Mouse (Mus musculus) adrenal gland, adult 2 months (tissue): ENCODE measurements around the gene Arhgap6. TPM values are rescaled to one million over a fixed set of nuclear protein-coding genes. Genes with fewer than 3 reads are reported as not detected.

Source experiments
- DNase-seq: peaks from one replicate; pipeline ENCODE4 v3.0.0; 2021
- long read RNA-seq: library from polyadenylated mRNA; stranded (forward); transcript quantifications from one replicate; pipeline ENCODE4 v2.0.0, GENCODE M21; 2021
- polyA plus RNA-seq: library from polyadenylated mRNA; depleted of rRNA; stranded (reverse); fragments of >200 nt; gene quantifications from 2 replicates; pipeline ENCODE4 v1.2.3, GENCODE M21; 2012; rRNA removed
- total RNA-seq, 2 experiments: library from RNA; stranded (reverse); gene quantifications; 2 replicates each; pipeline ENCODE4 v1.2.3; 2021

Arhgap6 gene
- 1 to 10 TPM; 1.8 to 2.9 TPM for total RNA-seq
- polyA plus RNA-seq: 0.83 and 0.92 TPM in 2 replicates
- long read RNA-seq, full-length matches to known transcripts: 1 of 3 reads
- long read RNA-seq, partial matches to known transcripts: 2 of 3 reads
- long read RNA-seq, other reads (novel, unspliced or antisense): 0 of 3 reads

DNA sequence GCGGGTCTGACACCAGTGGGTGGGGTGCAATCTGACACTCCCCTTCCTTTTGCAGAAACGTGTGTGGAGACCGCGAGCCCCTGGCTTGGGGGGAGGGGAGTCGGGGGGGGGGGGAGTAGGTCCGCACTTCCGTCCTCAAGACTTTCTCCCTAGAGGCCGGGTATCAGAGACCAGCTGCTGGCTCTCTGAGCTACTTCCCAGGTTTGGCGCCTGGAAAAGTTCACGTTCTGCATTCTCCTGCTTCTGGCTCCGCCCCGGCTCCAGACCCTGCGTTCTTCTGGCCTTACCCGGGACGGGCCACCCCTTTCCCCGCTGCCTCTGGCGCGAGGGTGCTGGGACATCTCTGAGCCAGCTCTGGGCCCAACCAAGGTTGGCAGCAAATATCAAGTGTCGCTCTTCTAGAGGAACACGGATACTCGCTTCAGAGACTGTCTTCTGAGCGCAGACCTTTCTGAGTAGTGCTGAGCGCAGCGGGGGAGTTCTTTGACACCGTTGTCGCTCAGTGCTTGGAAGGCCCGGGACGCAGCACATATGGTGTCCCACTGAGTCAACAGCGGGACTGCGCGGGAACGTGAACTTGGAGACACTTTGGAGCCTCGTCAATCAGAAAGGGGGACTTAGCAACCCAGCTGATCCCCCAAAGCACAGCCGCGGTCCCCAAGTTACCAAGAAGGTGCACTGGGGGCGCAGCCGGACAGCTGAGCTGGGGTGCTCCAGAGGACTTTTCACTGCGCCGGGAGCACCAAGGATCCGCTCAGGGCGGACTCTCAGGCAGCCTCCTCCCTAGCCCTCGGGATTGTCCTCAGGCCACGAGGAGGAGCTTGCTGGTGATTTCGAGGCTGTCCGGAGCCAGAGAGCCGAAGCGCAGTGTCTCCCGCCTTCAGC, at the start of gene Arhgap6:
TSS of gene Arhgap6 (plus strand) at position 126 of the 885 bp plus-strand sequence.
- peak; percentile 44 for DNase-seq

DNA sequence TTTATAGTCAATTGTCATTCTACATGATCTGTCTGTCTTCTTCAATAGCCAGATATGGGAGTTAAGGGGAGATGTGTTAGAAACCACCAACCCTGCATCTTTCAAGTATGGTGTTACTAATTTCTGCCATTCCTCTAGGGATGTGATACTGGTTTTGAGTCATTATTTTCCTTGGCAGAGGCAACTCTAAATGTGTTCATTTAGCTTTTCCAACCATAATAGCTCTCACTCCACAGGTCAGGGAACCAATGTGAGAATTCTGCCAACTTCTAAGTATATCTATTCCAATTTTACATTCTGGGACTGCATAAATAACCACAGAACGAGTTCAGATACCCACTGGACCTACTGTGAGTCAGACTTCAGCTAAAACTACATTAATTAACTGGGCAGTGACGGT, 47.9 kb upstream of the Arhgap6 start:
- DNase-seq: no peak

DNA sequence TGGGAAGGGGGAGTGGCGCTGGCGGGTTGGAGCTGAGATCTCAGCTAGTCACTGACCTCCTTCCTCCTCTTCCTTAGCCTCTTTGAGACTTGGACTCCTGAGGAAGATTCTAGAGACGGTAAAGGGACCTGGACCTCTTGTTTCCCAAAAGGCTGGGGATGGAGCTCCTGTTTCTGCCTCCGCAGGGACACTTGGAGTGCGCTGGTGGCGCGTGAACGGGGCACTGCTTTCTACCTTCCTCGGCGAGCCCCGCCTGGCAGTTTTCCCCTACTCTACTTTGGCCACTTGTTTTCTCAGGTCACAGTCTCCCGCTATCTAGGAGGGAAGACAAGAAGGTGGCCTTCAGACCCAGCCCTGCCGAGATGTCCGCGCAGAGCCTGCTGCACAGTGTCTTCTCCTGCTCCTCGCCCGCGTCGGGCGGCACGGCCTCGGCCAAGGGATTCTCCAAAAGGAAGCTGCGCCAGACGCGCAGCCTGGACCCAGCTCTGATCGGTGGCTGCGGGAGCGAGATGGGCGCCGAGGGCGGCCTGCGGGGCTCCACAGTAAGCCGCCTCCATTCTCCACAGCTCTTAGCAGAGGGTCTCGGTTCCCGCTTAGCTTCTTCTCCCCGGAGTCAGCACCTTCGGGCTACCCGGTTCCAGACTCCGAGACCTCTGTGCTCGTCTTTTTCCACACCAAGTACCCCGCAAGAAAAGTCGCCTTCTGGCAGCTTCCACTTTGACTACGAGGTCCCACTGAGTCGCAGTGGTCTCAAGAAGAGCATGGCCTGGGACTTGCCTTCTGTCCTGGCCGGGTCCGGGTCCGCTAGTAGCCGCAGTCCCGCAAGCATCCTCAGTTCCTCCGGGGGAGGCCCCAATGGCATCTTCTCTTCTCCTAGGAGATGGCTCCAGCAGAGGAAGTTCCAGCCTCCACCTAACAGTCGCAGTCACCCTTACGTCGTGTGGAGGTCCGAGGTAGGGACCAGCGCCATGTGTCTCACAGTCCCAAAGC, 1.3 kb downstream of the Arhgap6 start:
- DNase-seq: peak; percentile 42

DNA sequence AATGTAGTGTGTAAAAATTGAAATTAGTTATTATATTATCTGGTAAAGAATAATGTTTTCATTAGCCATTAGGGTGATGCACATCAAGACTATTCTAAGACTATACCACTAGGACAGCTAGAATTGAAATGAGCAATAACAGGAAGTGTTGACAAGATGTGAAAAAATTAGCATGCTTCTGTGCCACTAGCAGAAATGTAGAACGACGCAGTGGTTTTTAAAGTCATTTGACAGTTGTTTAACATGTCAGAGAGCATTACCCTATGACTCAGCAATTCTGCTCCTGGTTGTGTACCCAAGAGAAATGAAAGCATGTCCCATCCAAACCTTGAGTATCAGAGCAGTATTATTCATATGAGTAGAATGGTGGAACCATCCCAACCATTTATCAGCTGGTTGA, 9.8 kb downstream of the Arhgap6 start:
- no peak for DNase-seq

DNA sequence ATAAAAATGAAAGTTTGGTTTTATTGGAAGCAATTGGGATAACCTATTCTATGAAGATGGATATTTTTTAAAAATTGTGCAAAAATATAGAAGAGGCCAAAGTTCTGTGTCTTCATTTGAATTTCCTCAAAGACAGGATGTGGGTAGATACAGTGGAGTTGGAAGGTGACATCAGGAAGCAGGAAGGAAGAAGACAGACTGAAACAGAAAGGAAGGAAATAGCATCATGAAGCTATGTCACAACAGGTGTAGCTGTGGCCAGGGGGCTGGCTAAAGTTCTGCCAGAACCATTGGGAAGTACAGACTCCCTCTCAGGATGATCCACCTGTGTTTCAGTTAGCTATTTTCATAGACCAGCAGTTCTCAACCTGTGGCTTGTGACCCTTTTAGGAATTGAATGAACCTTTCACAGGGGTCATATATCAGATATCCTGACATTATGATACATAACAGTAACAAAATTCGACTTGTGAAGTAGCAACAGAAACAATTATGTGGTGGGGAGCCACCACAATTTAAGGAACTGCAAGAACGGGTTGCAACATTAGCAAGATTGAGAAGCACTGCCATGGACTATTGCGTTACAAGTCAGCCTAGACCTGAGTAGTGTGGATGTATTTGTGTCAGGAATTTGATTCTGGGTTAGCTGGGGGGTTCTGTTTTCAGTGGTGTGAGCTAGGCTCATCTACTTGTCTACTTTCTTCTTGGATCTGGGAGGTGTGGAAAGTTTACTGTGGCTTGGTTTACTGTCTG, 15.8 kb downstream of the Arhgap6 start:
- DNase-seq: no peak

DNA sequence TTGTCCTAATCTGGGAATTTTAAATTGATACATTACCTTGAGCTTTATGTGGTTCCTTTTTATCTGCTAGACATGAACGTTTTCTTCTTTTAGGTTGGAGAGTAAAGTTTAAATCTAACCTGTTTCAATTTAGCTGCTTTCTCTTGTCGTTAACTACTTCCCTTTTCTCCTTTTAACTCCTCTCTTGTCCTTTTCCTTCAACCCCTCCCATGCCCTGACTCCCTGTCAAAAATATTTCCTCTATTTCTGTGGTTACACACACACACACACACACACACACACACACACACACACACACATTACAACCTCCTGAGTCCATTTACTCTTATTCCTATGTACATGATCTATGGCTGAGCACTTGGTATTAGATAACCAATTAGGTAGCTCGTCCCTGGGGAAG, 24.0 kb downstream of the Arhgap6 start:
- no peak for DNase-seq

DNA sequence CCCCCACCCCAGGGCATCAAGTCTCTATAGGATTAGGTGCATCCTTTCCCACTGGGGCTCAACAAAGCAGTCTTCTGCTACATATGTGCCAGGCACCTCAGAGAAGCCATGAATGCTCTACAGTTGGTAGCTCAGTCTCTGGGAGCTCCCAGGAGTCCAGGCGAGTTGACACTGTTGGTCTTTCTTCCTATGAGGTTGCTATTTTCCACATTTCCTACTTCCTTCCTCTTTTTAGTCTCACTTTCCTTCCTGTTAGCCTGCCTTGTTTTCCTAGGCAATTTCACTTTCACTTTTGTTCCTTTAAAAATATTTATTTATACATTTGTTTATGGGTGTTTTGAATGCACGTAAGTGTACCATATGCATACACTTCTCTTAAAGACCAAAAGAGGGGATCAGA, 29.3 kb downstream of the Arhgap6 start:
- no peak for DNase-seq

DNA sequence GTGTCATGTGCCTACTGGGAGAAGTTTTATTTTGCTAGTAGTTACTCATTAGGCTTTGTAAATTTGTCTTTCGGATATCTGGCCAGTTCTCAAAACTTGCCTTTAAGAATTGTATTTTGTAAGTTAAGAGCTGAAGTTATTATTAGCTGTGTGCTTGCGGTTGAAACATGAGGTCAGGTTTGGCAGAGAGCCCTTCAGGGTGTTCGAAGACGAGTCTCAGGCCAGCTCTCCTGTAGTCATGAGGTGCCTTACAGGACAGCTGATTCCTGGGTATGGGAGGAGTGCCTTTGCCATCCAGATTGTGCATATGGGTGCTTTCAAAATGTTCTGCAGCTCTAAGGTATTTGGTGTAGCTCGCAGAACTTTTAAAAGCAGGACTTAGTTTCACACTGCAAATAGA, 37.4 kb downstream of the Arhgap6 start:
- peak; percentile 10 for DNase-seq

DNA sequence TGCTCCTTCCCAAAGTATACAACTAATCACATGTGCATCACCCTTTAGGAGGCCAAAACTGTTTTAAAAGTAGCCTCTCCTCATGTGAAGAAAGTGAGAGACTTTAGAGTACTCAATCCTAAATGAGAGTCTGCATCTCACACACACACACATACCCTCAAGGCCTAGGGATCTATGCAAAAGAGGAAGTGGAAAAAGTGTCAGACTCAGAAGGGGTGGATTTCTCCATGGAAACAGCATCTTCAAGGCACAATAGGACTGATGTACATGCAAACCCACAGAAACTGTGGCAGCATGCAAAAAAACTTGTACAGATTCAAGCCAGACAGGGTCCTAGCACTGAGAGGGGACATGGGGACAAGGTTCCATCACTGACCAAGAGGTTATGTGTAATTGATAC, 53.2 kb downstream of the Arhgap6 start:
- DNase-seq: no peak

DNA sequence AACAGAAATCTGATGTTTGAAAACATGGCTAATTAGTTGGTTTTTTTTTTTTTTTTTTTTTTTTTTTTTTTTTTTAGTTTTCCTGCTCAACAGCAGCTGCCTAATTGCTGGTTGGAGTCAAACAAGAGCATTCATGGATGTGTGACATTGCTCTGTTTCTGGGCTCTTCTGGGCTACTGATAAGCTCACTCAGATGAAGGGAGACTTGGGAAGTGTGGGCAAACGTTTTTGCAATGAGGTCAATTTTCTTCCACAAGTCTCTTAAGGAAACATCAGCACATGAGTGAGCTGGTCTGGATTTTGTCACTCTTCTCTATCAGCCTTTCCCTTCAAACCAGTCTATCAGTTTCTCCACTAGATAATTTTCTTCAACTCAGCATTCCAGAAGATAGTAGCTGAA, 79.8 kb downstream of the Arhgap6 start:
- DNase-seq: no peak

DNA sequence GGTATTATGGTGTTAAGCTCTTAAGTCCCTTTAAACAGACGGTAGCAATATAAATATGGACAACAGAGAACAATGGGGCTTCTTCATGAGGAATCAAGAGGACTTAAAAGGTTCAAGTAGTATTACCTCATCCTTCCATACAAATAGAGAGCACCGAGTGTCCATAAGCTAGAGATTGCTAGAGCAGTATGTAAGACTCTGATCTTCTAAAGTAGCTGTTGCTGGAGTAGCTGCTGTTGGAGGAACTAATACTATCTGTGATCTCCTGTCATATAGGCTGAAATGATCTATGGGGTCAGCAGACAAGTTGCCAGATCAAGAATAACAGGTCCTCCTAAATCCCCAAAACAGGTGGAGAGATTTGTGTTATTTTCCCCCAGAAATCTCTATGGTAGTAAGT, 108.7 kb downstream of the Arhgap6 start:
- DNase-seq: no peak

DNA sequence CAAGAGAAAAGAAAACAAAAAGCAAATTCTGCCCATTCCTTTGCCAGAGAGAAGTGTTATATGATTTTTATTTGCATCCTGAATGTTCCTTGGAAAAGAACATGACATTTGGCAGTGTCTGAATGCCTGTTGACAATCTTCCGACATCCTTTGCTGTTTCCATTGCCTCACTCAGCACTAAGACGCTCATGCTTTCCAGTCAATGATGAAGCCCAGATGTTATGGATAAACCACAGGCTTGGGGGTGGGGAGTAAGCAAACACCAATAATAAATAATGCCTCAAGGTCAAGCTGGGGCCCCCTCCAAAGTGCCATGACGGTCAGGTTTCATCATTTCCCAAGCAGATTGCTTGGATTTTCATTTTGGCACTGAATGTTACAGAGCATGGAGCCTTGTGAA, 109.2 kb downstream of the Arhgap6 start:
- DNase-seq: no peak

DNA sequence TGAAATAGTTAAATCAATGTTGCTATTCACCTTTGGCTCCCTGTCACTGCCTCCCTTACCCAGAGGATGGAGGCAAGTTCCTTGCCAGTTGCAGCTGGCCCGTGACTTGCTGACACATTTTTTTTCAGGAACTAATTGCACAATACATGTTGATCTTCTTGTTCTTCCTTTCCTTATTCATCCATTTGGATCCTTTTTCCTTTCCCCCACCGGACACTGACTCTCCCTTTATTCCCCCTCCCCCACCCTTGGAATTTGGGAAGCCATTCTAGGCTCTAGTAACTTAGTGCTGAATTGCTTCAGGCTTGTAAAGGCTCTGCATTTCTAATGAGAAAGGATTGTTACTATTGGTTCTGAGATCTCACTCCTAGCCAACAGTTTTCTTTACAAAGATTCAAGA, 112.7 kb downstream of the Arhgap6 start:
- no peak for DNase-seq

DNA sequence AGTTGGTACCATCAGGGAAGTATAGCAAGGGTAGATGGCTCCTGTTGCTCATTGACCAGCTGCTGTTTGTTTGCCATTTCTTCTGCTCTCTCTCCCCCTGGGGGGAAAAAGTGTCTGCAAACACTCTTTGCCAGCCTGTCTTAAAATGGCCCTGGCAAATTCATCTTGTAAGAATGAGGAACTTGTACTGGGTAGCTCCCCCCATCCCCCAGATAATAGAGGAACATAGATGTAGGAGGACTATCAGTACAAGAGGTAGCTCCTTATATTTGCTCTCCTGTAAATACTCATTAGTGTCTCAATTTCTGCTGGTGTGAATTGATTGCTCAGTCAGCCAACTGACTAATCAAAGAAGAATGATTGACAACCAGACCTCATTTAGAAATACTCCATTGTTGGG, 118.6 kb downstream of the Arhgap6 start:
- DNase-seq: no peak

DNA sequence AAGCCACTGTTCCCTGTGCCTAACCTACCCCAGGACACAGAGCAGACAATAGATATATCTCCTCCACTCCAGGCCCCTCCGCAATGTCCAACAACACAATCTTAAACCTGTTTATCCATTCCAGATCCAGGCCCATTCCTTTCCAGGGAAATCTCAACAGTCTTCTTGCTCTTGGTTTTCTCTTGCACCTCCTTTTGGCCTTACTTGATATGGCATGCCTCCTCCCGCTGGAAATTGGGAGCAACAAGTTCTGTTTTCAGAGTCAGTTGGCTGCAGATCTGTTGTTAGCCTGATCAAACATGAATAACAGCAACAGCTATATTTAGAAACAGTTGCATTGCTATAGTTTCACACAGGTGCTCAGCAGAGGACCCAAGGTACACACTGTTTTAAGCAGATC, 126.0 kb downstream of the Arhgap6 start:
- DNase-seq: no peak

DNA sequence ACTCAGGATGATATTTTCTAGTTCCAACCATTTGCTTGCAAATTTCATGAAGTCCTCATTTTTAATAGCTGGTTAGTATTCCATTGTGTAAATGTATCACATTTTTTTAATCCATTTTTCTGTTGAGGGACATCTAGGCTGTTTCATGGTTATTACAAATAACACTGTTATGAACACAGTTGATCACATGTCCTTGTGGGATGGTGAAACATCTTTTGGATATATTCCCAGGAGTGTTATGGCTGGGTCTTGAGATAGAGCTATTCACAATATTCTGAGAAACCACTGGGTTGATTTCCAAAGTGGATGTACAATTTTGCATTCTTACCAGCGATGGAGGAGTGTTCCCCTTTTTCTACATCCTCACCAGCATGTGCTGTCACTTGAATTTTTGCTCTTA, 137.5 kb downstream of the Arhgap6 start:
- peak; percentile 28 for DNase-seq

DNA sequence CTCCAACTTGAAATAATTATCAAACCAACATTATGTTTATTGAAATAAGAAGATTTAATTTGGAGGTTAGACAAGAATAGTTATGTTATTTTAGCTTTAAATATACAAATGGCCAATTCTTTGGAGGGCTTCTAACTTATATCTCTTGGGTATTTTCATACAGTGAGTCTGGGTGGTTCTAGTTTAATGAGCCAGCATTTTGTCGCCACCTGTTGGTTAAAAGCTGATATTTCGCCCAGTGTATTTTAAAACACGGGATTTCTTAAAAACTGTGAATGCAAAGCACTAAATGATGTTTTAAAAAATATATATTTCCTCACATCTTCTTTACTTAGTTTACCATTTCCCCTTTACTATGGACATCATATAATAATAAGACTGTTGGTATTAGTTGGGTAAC, 140.5 kb downstream of the Arhgap6 start:
- DNase-seq: no peak

DNA sequence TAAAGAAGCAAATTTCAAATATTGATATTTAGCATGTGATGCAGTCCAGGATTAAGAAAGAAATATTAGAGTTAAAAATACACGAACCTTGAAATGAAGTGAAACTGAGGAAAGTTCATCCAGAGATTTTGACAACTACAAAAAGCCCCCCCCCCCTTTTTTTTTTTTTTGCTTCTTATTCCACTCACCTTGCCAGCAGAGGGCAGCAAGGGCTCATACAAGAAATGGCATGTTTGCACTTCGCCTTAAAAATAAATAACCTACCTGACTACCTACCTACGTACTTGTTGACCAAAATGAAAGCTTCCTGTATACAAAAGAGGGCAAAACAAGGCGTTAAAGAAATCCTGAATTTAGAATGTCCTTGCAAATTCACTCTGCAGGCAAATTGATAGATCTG, 143.0 kb downstream of the Arhgap6 start:
- DNase-seq: no peak

DNA sequence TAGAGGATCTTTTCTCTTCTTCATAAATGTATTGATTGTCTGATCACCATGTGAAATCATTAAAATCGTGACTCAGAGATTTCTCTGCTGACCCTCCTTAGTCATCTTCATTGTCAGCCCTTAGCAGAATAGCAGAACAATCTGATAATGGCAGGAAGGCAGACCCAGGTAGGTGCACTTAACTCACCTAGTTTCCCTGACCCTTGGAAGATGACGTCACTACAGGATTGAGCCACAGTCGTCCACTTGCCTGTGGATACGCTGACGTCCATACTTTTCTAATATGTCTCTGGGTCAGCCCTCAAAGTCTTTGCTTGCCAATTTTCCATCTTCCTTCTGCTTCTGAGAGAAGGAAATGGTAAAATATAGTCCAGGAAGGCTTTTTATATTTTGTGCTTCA, 146.8 kb downstream of the Arhgap6 start:
- DNase-seq: no peak

DNA sequence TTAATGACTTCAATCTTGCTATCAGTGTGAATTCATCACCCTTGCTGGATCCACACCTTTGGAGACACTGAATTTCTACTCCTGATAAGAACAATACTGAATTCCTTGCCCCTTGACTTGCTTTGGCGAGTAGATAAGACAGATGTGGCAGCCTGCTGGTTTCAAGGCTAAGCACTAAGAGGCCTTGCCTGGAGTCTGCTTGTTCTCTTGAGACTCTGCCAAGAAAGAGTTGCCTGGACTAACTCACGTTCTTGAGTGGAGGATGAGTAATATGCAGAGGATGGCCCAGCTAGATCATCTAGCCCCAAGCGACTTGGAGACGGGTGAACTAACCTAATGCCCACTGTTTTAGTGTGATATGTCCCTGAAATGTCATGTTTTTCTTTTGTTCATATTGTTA, 148.3 kb downstream of the Arhgap6 start:
- DNase-seq: peak; percentile 53

DNA sequence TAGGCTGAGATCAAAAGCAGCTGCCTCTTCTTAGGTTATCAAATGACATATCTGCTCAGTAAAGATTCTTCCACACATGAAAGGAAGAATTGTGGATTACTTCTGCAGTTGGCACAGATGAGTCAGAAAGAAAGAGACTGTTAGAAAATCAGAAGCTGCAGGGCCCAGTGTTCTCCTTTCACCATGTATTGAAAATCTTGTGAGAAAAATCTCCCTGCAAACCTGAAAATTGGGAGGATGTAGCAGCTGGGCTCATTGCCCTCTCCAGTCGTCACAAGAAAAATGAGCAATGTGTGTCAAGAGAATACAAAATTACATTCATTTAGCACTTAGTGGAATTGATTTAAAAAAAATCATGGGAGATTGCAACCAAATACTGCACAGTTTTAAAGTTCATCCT, 180.5 kb downstream of the Arhgap6 start:
- DNase-seq: no peak

DNA sequence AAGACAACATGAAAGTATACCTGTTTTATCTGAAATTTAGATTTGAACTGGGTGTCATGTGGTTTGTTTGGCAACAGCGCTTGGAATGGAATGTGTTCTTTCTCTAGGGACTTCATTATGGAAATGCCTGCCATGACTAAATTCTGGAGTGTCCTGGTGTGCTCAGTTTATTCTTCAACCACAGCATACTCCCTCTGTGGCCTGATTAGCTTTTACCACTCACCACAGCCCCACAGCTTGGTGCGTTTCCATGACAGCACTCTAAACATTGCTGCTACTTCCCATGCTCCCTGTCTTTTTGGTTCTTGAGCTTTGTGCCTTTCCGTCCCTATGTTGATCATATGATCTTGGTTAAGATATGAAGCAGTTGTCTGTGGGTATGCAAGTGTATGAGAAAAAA, 182.9 kb downstream of the Arhgap6 start:
- DNase-seq: no peak
